Mouse (Mus musculus) forebrain, postnatal 0 days (tissue): Measurements from ENCODE around the gene Pla2g4f. TPM values are rescaled to one million over a fixed set of nuclear protein-coding genes. Genes with fewer than 3 reads are reported as not detected.
A peak's percentile ranks its signal among the peaks of the same experiment; 100 is the strongest.

Experiments
- ATAC-seq: fragments of 200-750 bp; cut with Nextera tagmentation; 2 replicates; pipeline ENCODE4 v1.8.0; 2017; ENCODE audit warnings: mild to moderate bottlenecking, moderate library complexity
- DNase-seq: peaks from one replicate; pipeline ENCODE4 v3.0.0-alpha.2; 2015
- H3K27ac ChIP-seq: fragments of 300-500 bp; sonication (generic); 2 replicates; pipeline ENCODE4 v1.5.1; 2014; ENCODE audit warnings: low read depth, mild to moderate bottlenecking, antibody characterized with exemption, low read length, moderate library complexity, mixed read lengths
- H3K27me3 ChIP-seq: fragments of 300-500 bp; sonication (generic); 2 replicates; pipeline ENCODE4 v1.6.1; 2014; ENCODE audit warnings: mild to moderate bottlenecking, low read length, mixed read lengths; ENCODE audit not compliant: insufficient read depth
- H3K36me3 ChIP-seq: fragments of 300-500 bp; sonication (generic); 2 replicates; pipeline ENCODE4 v1.6.1; 2014; ENCODE audit warnings: mild to moderate bottlenecking, moderate library complexity; ENCODE audit not compliant: insufficient read depth
- H3K4me1 ChIP-seq: fragments of 300-500 bp; sonication (generic); 2 replicates; pipeline ENCODE4 v1.6.1; 2014; ENCODE audit warnings: antibody characterized with exemption; ENCODE audit not compliant: insufficient read depth
- H3K4me2 ChIP-seq: fragments of 300-500 bp; sonication (generic); 2 replicates; pipeline ENCODE4 v1.6.1; 2014; ENCODE audit warnings: low read depth, mild to moderate bottlenecking, moderate library complexity
- H3K4me3 ChIP-seq: fragments of 300-500 bp; sonication (generic); 2 replicates; pipeline ENCODE4 v1.5.1; 2014; ENCODE audit warnings: low read depth, low read length, mixed read lengths
- H3K9ac ChIP-seq: fragments of 300-500 bp; sonication (generic); 2 replicates; pipeline ENCODE4 v1.6.1; 2014; ENCODE audit warnings: mild to moderate bottlenecking
- H3K9me3 ChIP-seq: fragments of 300-500 bp; sonication (generic); 2 replicates; pipeline ENCODE4 v1.6.1; 2016; ENCODE audit warnings: low read length
- CTCF ChIP-seq: sonication (generic); IDR thresholded peaks from 2 replicates; pipeline ENCODE4 v1.5.1; 2016; ENCODE audit warnings: antibody characterized with exemption, control low read depth, low read depth
- WGBS: fragments of 180-500 bp; shearing (Covaris S2); extraction: QIAGEN DNeasy Blood & Tissue Kit; methylation state at CpG from one replicate; pipeline ENCODE4 v1.1.7; 2014; 5-methylcytosine and 5-hydroxymethylcytosine counted together
- polyA plus RNA-seq: library from polyadenylated mRNA; unstranded; fragments of >200 nt; fragmentation: Nextera tagmentation; extraction: Ambion mirVana; gene quantifications from 2 replicates; pipeline ENCODE4 v1.2.1, GENCODE M21; 2015
- total RNA-seq: library from RNA; depleted of rRNA; stranded (reverse); fragments of >200 nt; gene quantifications from 2 replicates; pipeline ENCODE4 v1.2.3, GENCODE M21; 2014

Pla2g4f gene
- total and polyA plus RNA-seq, 2 experiments from 2014 or later, result not detected

- ATAC-seq (no peak), DNase-seq (no peak)
- no peak for TF ChIP-seq CTCF
- Histone ChIP-seq H3K9ac (no peak overlapping the region), H3K4me1 (no peaks in the 10 kb centered on the region), H3K27ac (no peak overlapping the region), H3K36me3 (no peaks in the 10 kb centered on the region), H3K4me3 (no peak overlapping the region), H3K27me3 (no peaks in the 10 kb centered on the region), H3K9me3 (no peaks in the 10 kb centered on the region), H3K4me2 (no peak overlapping the region)
- WGBS, result 64% methylated on average over 6 of the region's 6 CpGs
These were observed 30.4 kb downstream of the Pla2g4f start for GRCm38 (mm10) chr2:120283550-120283949.

- H3K9ac ChIP-seq, result no peak overlapping the region
- peak; percentile 31 for TF ChIP-seq CTCF
- no peak for DNase-seq
- H3K4me2 ChIP-seq, result no peak overlapping the region
- no peaks in the 10 kb centered on the region for H3K9me3 ChIP-seq
- H3K27ac ChIP-seq, result no peak overlapping the region
- H3K27me3 ChIP-seq, result no peaks in the 10 kb centered on the region
- H3K36me3 ChIP-seq, result no peaks in the 10 kb centered on the region
- no peaks in the 10 kb centered on the region for H3K4me1 ChIP-seq
- ATAC-seq, result no peak
- WGBS, result 68% methylated on average over 3 of the region's 3 CpGs
- H3K4me3 ChIP-seq, result no peak overlapping the region
These were observed 32.7 kb downstream of the Pla2g4f start for GRCm38 (mm10) chr2:120281221-120281620.

- no peak overlapping the region for H3K4me3 ChIP-seq
- H3K4me1 ChIP-seq, result no peaks in the 10 kb centered on the region
- peak; percentile 29; the same call in 1 of the 2 replicates for ATAC-seq
- H3K27ac ChIP-seq, result no peak overlapping the region
- peak; percentile 88 for TF ChIP-seq CTCF
- DNase-seq, result peak; percentile 73
- 14% methylated on average over 8 of the region's 8 CpGs for WGBS
- H3K36me3 ChIP-seq, result no peaks in the 10 kb centered on the region
- H3K9me3 ChIP-seq, result no peaks in the 10 kb centered on the region
- H3K9ac ChIP-seq, result no peak overlapping the region
- no peaks in the 10 kb centered on the region for H3K27me3 ChIP-seq
- no peak overlapping the region for H3K4me2 ChIP-seq
These were observed 34.0 kb downstream of the Pla2g4f start for GRCm38 (mm10) chr2:120279961-120280360.

DNA sequence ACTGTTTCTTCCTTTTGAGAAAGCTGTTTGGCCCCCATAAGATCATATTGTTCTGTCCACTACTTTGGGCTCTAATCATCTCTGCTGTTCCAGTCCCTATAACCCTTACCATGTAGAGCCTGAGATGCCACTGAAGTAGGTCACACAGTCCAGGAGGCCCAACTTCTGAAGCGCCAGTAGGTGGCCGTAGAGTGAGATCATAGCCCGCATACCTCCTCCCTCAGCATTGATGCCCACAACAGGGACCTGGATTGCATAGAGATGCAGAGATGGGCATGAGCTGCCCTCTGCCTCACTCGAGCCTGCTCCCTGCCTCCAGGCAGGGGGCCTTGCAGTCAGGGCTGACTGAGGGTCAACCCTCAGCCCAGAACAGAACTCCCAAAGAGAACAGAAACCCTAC is 37.0 kb downstream of the Pla2g4f start:
- Histone ChIP-seq H3K4me1 (no peaks in the 10 kb centered on the region), H3K9me3 (no peaks in the 10 kb centered on the region), H3K27ac (no peak overlapping the region), H3K9ac (no peak overlapping the region), H3K4me2 (no peak overlapping the region), H3K36me3 (no peaks in the 10 kb centered on the region), H3K4me3 (no peak overlapping the region), H3K27me3 (no peaks in the 10 kb centered on the region)
- no peak for ATAC-seq
- no peak for TF ChIP-seq CTCF
- WGBS, result 81% methylated on average over 4 of the region's 4 CpGs
- no peak for DNase-seq

DNA sequence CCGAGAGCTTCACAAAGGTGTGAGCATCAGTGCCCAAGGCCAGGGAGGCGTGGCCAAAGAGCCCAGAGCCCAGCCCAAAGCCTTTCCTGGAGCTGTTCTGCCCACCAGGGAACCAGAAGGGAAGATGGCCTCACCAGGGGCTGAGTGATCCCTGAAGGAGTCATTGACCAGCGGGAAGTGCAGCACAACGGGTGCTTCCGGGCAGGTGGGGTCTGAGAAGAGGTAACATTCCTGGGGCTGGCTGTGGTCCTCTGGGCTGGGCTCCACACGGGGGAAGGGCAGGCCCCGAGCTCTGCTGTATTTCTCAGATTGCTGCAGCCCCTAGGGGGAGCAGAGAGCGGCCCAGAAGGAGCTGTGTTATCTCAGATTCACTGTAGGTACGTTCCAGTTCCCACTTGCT is 45.3 kb downstream of the Pla2g4f start:
- no peak overlapping the region for H3K27ac ChIP-seq
- peak; percentile 49 for TF ChIP-seq CTCF
- no peaks in the 10 kb centered on the region for H3K4me1 ChIP-seq
- H3K27me3 ChIP-seq, result no peaks in the 10 kb centered on the region
- 3% methylated on average over 9 of the region's 9 CpGs for WGBS
- 0 out of 2 replicates have a peak, but pooled peaks have one; percentile 34 for ATAC-seq
- no peaks in the 10 kb centered on the region for H3K36me3 ChIP-seq
- no peak overlapping the region for H3K4me3 ChIP-seq
- H3K4me2 ChIP-seq, result no peak overlapping the region
- no peak overlapping the region for H3K9ac ChIP-seq
- H3K9me3 ChIP-seq, result no peaks in the 10 kb centered on the region
- no peak for DNase-seq

- Histone ChIP-seq H3K9me3 (no peaks in the 10 kb centered on the region), H3K4me2 (no peak overlapping the region), H3K27ac (no peak overlapping the region), H3K4me3 (no peak overlapping the region), H3K27me3 (no peaks in the 10 kb centered on the region), H3K36me3 (no peaks in the 10 kb centered on the region), H3K4me1 (no peaks in the 10 kb centered on the region), H3K9ac (no peak overlapping the region)
- DNase-seq (no peak), ATAC-seq (no peak)
- 77% methylated on average over 6 of the region's 6 CpGs for WGBS
- TF ChIP-seq CTCF, result peak; percentile 35
These were observed 48.4 kb downstream of the Pla2g4f start for GRCm38 (mm10) chr2:120265523-120265922.

- DNase-seq, result no peak
These were observed 49.1 kb downstream of the Pla2g4f start for GRCm38 (mm10) chr2:120264858-120265257.

More at GRCm38 (mm10) chr2:120264858-120265257, 49.1 kb downstream of the Pla2g4f start:
- no peak for TF ChIP-seq CTCF
- H3K4me2 ChIP-seq, result no peak overlapping the region
- ATAC-seq, result peak; percentile 50
- WGBS, result 60% methylated on average over 10 of the region's 10 CpGs
- no peak overlapping the region for H3K27ac ChIP-seq
- no peaks in the 10 kb centered on the region for H3K27me3 ChIP-seq
- H3K36me3 ChIP-seq, result no peaks in the 10 kb centered on the region
- H3K9me3 ChIP-seq, result no peaks in the 10 kb centered on the region
- H3K4me3 ChIP-seq, result no peak overlapping the region
- no peaks in the 10 kb centered on the region for H3K4me1 ChIP-seq
- H3K9ac ChIP-seq, result no peak overlapping the region
